Mouse (Mus musculus) G1E (cell line): Measurements from ENCODE around the gene Mcm6.

Experiments used
- CTCF ChIP-seq: IDR thresholded peaks from 2 replicates; pipeline ENCODE4 v1.5.1; 2012; ENCODE audit warnings: low read depth, low read length, inconsistent platforms, mixed read lengths
- GATA1 ChIP-seq: IDR thresholded peaks from 2 replicates; pipeline ENCODE4 v1.6.1; 2012; ENCODE audit warnings: borderline replicate concordance, low read length, inconsistent platforms, mixed read lengths
- POLR2AphosphoS5 ChIP-seq: IDR thresholded peaks from 2 replicates; pipeline ENCODE4 v1.6.1; 2012; ENCODE audit warnings: low read depth, low read length, inconsistent platforms; ENCODE audit not compliant: insufficient replicate concordance
- TAL1 ChIP-seq: conservative IDR thresholded peaks from 2 replicates; pipeline ENCODE4 v1.6.1; 2012; ENCODE audit warnings: low read depth, low read length, inconsistent platforms, mixed read lengths

DNA sequence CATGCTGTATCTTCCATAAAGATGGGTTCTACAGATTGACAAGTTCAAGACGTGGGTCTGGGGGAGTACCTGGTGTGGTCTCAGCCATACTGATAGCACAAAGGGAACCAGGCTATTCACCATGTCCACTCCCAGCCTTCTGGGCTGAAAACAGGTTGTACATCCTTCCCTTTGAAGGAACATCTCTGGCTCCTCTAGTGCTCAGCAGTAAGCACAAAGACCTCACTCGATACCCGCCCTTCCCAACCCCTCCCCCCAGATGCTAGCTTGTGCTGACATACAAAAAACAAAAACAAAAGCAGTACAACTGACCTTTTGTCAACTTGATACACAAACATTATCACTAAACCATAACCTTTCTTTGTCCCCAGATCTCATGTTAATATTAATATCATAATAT, 35.2 kb upstream of the Mcm6 start:
- TF ChIP-seq POLR2AphosphoS5, result no peak
- no peak for TF ChIP-seq CTCF
- TF ChIP-seq GATA1, result no peak
- TF ChIP-seq TAL1, result no peak
